Mouse (Mus musculus) hindbrain, postnatal 0 days (tissue): ENCODE measurements at regions not wholly inside any gene's neighbourhood (a gene's known extent, or its start where the extent isn't known, plus 50 kb on each side); places are given as distances from the start of the nearest gene placed in this dataset.

ENCODE experiments used
- ATAC-seq: fragments of 200-750 bp; cut with Nextera tagmentation; 2 replicates; pipeline ENCODE4 v1.8.0; 2017; ENCODE audit warnings: mild to moderate bottlenecking, moderate TSS enrichment, moderate library complexity
- DNase-seq: peaks from one replicate; pipeline ENCODE4 v3.0.0-alpha.2; 2015; ENCODE audit warnings: low spot score
- H3K27ac ChIP-seq: fragments of 300-500 bp; sonication (generic); 2 replicates; pipeline ENCODE4 v1.5.1; 2014; ENCODE audit warnings: mild to moderate bottlenecking
- H3K27me3 ChIP-seq: fragments of 300-500 bp; sonication (generic); 2 replicates; pipeline ENCODE4 v1.6.1; 2014; ENCODE audit warnings: low read length, mixed read lengths; ENCODE audit not compliant: insufficient read depth
- H3K36me3 ChIP-seq: fragments of 300-500 bp; sonication (generic); 2 replicates; pipeline ENCODE4 v1.6.1; 2014; ENCODE audit warnings: low read length, mixed read lengths; ENCODE audit not compliant: insufficient read depth
- H3K4me1 ChIP-seq: fragments of 300-500 bp; sonication (generic); 2 replicates; pipeline ENCODE4 v1.6.1; 2014; ENCODE audit warnings: antibody characterized with exemption, low read length, mixed read lengths; ENCODE audit not compliant: insufficient read depth
- H3K4me2 ChIP-seq: fragments of 300-500 bp; sonication (generic); 2 replicates; pipeline ENCODE4 v1.6.1; 2014; ENCODE audit warnings: low read depth, mild to moderate bottlenecking, low read length, moderate library complexity, mixed read lengths
- H3K4me3 ChIP-seq: fragments of 300-500 bp; sonication (generic); 2 replicates; pipeline ENCODE4 v1.5.1; 2014; ENCODE audit warnings: low read length
- H3K9ac ChIP-seq: fragments of 300-500 bp; sonication (generic); replicated peaks from 2 replicates; pipeline ENCODE4 v1.6.1; 2014; ENCODE audit warnings: mild to moderate bottlenecking, low read length, moderate library complexity, mixed read lengths
- H3K9me3 ChIP-seq: fragments of 300-500 bp; sonication (generic); 2 replicates; pipeline ENCODE4 v1.6.1; 2016; ENCODE audit warnings: low read length, mixed read lengths
- CTCF ChIP-seq: IDR thresholded peaks from 2 replicates; pipeline ENCODE4 v1.5.1; 2016; ENCODE audit warnings: antibody characterized with exemption, control low read depth, low read depth
- WGBS: fragments of 180-500 bp; shearing (Covaris S2); extraction: QIAGEN DNeasy Blood & Tissue Kit; methylation state at CpG from one replicate; pipeline ENCODE4 v1.1.7; 2014; 5-methylcytosine and 5-hydroxymethylcytosine counted together

- WGBS, result 46% methylated on average over 3 of the region's 3 CpGs
- Histone ChIP-seq H3K9me3 (no peaks in the 10 kb centered on the region), H3K36me3 (no peaks in the 10 kb centered on the region), H3K27me3 (no peaks in the 10 kb centered on the region), H3K4me3 (no peak overlapping the region), H3K4me2 (no peak overlapping the region), H3K9ac (no peak overlapping the region), H3K27ac (no peak overlapping the region), H3K4me1 (no peaks in the 10 kb centered on the region)
- DNase-seq (no peak), ATAC-seq (no peak)
- no peak for TF ChIP-seq CTCF
These were observed 159.9 kb downstream of the AW209491 start for GRCm38 (mm10) chr13:14789827-14790226.

DNA sequence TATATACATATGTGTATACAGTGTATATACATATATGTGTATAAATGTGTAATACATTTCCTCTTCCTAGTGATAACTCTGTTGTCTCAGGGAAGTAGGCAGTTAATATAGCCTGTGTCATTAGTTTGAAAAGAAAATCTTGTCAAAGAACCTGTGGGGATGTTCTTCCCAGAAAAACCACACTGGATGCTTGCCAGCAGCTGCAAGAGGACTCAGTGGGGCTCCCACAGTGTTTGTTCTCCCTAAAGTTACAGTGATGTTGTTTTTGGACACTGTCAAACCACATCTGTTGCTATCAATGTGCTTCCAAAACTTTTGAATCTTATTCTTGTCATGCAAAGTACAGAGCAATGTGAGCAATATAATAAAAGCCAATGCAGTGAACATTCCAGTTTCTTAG lies 170.3 kb downstream of the AW209491 start:
- peak; percentile 16 for DNase-seq

GRCm38 (mm10) chr13:14801020-14801419 lies 171.1 kb downstream of the AW209491 start:
- H3K27me3 ChIP-seq, result no peaks in the 10 kb centered on the region
- H3K4me1 ChIP-seq, result no peaks in the 10 kb centered on the region
- no peak overlapping the region for H3K4me3 ChIP-seq
- no peak overlapping the region for H3K9ac ChIP-seq
- ATAC-seq (no peak), DNase-seq (peak; percentile 1)
- 22% methylated on average over 3 of the region's 3 CpGs for WGBS
- no peak overlapping the region for H3K27ac ChIP-seq
- H3K4me2 ChIP-seq, result no peak overlapping the region
- H3K36me3 ChIP-seq, result no peaks in the 10 kb centered on the region
- H3K9me3 ChIP-seq, result no peaks in the 10 kb centered on the region
- TF ChIP-seq CTCF, result no peak

More for the DNA sequence above, 170.3 kb downstream of the AW209491 start:
- no peak overlapping the region for H3K4me3 ChIP-seq
- H3K27me3 ChIP-seq, result no peaks in the 10 kb centered on the region
- H3K4me1 ChIP-seq, result no peaks in the 10 kb centered on the region
- no peak for ATAC-seq
- H3K9me3 ChIP-seq, result no peaks in the 10 kb centered on the region
- H3K36me3 ChIP-seq, result no peaks in the 10 kb centered on the region
- no peak overlapping the region for H3K9ac ChIP-seq
- TF ChIP-seq CTCF, result no peak
- H3K4me2 ChIP-seq, result no peak overlapping the region
- no peak overlapping the region for H3K27ac ChIP-seq

- Histone ChIP-seq H3K9me3 (no peaks in the 10 kb centered on the region), H3K36me3 (no peaks in the 10 kb centered on the region), H3K4me3 (no peak overlapping the region), H3K4me1 (no peaks in the 10 kb centered on the region), H3K27me3 (no peaks in the 10 kb centered on the region), H3K9ac (no peak overlapping the region), H3K4me2 (no peak overlapping the region), H3K27ac (no peak overlapping the region)
- no peak for TF ChIP-seq CTCF
- ATAC-seq, result no peak
- WGBS, result 64% methylated on average over 2 of the region's 2 CpGs
- DNase-seq, result no peak
These were observed 172.4 kb downstream of the AW209491 start for GRCm38 (mm10) chr13:14802391-14802790.

- H3K27ac ChIP-seq, result no peak overlapping the region
- H3K9ac ChIP-seq, result no peak overlapping the region
- DNase-seq (no peak), ATAC-seq (no peak)
- no peaks in the 10 kb centered on the region for H3K27me3 ChIP-seq
- no peaks in the 10 kb centered on the region for H3K9me3 ChIP-seq
- H3K4me2 ChIP-seq, result no peak overlapping the region
- no peaks in the 10 kb centered on the region for H3K4me1 ChIP-seq
- no peaks in the 10 kb centered on the region for H3K36me3 ChIP-seq
- H3K4me3 ChIP-seq, result no peak overlapping the region
- TF ChIP-seq CTCF, result no peak
These were observed 205.4 kb downstream of the AW209491 start for GRCm38 (mm10) chr13:14835362-14835761.
